Mouse (Mus musculus): ENCODE measurements around the gene Pabpc4.
"Not testable (repeated sequence)": the region's sequence is repeated elsewhere in the genome, so short reads cannot be mapped to it uniquely, and the experiment has no call there.

Pabpc4 gene

GRCm38 (mm10) chr4:123297195-123297960 is 35.2 kb downstream of the Pabpc4 start:
- DNase-seq (ENCODE audit: low spot score): no peak

- DNase-seq (ENCODE audit: low spot score): no peak
Observed at GRCm38 (mm10) chr4:123298226-123298625, 36.1 kb downstream of the Pabpc4 start.

- no peak for DNase-seq (ENCODE audit: low spot score)
Observed at GRCm38 (mm10) chr4:123298980-123299670, 37.0 kb downstream of the Pabpc4 start.

GRCm38 (mm10) chr4:123305789-123306188 is 43.6 kb downstream of the Pabpc4 start:
- DNase-seq (ENCODE audit: low spot score): no peak

GRCm38 (mm10) chr4:123306999-123307398 is 44.8 kb downstream of the Pabpc4 start:
- DNase-seq (ENCODE audit: low spot score): no peak

GRCm38 (mm10) chr4:123308292-123308691 is 46.1 kb downstream of the Pabpc4 start:
- DNase-seq (ENCODE audit: low spot score): no peak

- DNase-seq (ENCODE audit: low spot score): no peak
Observed at GRCm38 (mm10) chr4:123311845-123312244, 49.7 kb downstream of the Pabpc4 start.

GRCm38 (mm10) chr4:123313010-123313409 is 50.9 kb downstream of the Pabpc4 start:
- DNase-seq (ENCODE audit: low spot score): no peak

- DNase-seq (ENCODE audit: low spot score): no peak
Observed at GRCm38 (mm10) chr4:123314497-123314896, 52.3 kb downstream of the Pabpc4 start.

- peak; percentile 54 for DNase-seq (ENCODE audit: low spot score)
Observed at GRCm38 (mm10) chr4:123322910-123323309, 60.8 kb downstream of the Pabpc4 start.

- peak; percentile 54 for DNase-seq (ENCODE audit: low spot score)
Observed at GRCm38 (mm10) chr4:123323534-123323933, 61.4 kb downstream of the Pabpc4 start, which contains the start of gene Oxct2a. Gene Oxct2a, minus strand, starts transcription at chr4:123323634.

GRCm38 (mm10) chr4:123326087-123326486 is 63.9 kb downstream of the Pabpc4 start:
- DNase-seq (ENCODE audit: low spot score): no peak

GRCm38 (mm10) chr4:123327630-123328029 is 65.5 kb downstream of the Pabpc4 start:
- no peak for DNase-seq (ENCODE audit: low spot score)

GRCm38 (mm10) chr4:123328946-123329345 is 66.8 kb downstream of the Pabpc4 start:
- no peak for DNase-seq (ENCODE audit: low spot score)

GRCm38 (mm10) chr4:123331326-123331725 is 69.2 kb downstream of the Pabpc4 start:
- no peak for DNase-seq (ENCODE audit: low spot score)

- not testable (repeated sequence) for DNase-seq (ENCODE audit: low spot score)
Observed at GRCm38 (mm10) chr4:123331961-123332360, 69.8 kb downstream of the Pabpc4 start.

- no peak for DNase-seq (ENCODE audit: low spot score)
Observed at GRCm38 (mm10) chr4:123333151-123333550, 71.0 kb downstream of the Pabpc4 start.

GRCm38 (mm10) chr4:123334177-123334576 is 72.0 kb downstream of the Pabpc4 start:
- DNase-seq (ENCODE audit: low spot score): no peak

- DNase-seq (ENCODE audit: low spot score): not testable (repeated sequence)
Observed at GRCm38 (mm10) chr4:123335244-123335643, 73.1 kb downstream of the Pabpc4 start.

GRCm38 (mm10) chr4:123335796-123336585 is 73.8 kb downstream of the Pabpc4 start:
- no peak for DNase-seq (ENCODE audit: low spot score)

- DNase-seq (ENCODE audit: low spot score): no peak
Observed at GRCm38 (mm10) chr4:123337693-123338092, 75.5 kb downstream of the Pabpc4 start.

GRCm38 (mm10) chr4:123340232-123340631 is 78.1 kb downstream of the Pabpc4 start:
- DNase-seq (ENCODE audit: low spot score): no peak
